Mouse (Mus musculus) left cerebral cortex, adult 8-10 months (tissue): ENCODE measurements around the gene Tmem202. TPM values are rescaled to one million over a fixed set of nuclear protein-coding genes. Genes with fewer than 3 reads are reported as not detected.

ENCODE experiments used
- DNase-seq, 2 experiments: peaks; one replicate each; pipeline ENCODE4 v3.0.0; 2022; ENCODE audit warnings: low spot score in 2 of 2
- total RNA-seq, 4 experiments: library from RNA; stranded (reverse); gene quantifications; 2 replicates each; pipeline ENCODE4 v1.2.4; 2022

Tmem202 gene
- 1 to 10 TPM; 2.5 to 4.5 (median 4.0) TPM for total RNA-seq

DNA sequence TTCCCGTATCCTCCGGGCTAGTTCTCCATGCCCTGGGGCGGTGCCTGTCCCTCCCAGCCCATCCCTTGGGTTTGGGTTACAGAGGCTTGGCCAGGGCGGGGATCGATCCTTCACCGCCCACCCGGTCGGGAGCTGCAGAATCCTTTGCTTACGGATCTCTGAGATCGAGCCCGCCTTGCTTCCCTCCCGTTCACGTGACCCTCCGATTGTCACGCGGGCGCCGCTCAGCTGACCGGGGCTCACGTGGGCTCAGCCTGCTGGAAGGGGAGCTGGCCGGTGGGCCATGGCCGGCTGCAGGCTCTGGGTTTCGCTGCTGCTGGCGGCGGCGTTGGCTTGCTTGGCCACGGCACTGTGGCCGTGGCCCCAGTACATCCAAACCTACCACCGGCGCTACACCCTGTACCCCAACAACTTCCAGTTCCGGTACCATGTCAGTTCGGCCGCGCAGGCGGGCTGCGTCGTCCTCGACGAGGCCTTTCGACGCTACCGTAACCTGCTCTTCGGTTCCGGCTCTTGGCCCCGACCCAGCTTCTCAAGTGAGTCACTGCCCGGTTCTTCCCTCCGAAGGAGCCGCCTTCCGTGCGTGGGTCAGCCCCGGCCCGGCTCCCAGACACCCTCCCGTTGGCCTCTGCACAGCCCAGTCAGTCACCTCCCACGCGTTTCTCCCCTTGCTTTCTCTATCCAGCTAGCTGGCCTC is at the start of gene Tmem202, which contains the start of gene Hexa:
Tmem202 (minus strand) TSS at position 407 of the 697 bp plus-strand sequence.
Hexa (plus strand) TSS at position 100 of the 697 bp plus-strand sequence.
- DNase-seq = peak; percentile 62 to 72

- peak in 1 of 2 experiments; percentile 92 for DNase-seq
Measured at GRCm38 (mm10) chr9:59588710-59589671, 49.3 kb upstream of the Tmem202 start.

DNA sequence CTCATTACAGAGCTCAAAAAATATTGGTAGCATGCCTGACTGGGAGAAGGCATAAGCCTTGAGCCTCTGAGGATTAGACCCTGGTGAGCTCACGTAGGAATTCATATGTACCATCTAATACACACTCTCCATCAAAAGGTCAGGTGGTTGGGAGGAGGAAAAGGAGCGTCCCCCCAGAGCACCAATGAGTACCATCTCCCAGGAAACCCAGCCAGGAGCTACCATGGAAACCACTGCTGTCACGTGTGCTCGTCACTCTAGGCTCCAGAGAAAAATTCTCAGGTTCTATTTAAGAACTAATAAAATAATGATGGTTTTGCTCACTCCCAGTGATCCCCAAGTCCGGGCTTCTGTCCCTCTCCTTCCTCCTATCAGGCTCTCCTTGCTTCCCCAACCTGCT is 48.6 kb upstream of the Tmem202 start:
- peak in 1 of 2 experiments; percentile 41 for DNase-seq

GRCm38 (mm10) chr9:59584871-59585308 is 45.2 kb upstream of the Tmem202 start:
- peak in 1 of 2 experiments; percentile 67 for DNase-seq

GRCm38 (mm10) chr9:59578505-59578867 is 38.8 kb upstream of the Tmem202 start:
- DNase-seq = no peak

GRCm38 (mm10) chr9:59577844-59578504 is 38.3 kb upstream of the Tmem202 start, which contains the start of gene Celf6:
Celf6 (plus strand) TSS chr9:59577917.
- DNase-seq = peak; percentile 75 to 94

GRCm38 (mm10) chr9:59577401-59577800 is 37.8 kb upstream of the Tmem202 start:
- DNase-seq = no peak

DNA sequence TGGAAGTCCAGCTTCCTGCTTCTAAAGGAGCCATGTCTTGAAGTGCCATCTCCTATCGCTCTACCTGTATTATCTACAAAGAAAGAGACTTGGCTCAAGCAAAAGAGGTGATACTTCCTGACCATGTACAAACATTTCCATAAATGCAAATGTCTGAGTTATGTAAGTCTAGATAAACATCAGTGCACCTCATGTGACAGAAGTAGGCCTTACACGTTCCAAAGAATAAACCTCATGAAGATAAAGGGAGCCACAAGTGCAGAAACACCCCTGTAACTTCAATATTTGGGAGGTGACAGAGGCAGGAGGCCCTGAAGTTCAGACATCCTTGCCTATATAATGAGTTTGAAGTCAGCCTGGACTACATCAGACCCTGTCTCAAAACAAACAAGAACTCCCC is 32.2 kb upstream of the Tmem202 start:
- no peak for DNase-seq

GRCm38 (mm10) chr9:59567111-59567510 is 27.5 kb upstream of the Tmem202 start:
- DNase-seq = no peak

DNA sequence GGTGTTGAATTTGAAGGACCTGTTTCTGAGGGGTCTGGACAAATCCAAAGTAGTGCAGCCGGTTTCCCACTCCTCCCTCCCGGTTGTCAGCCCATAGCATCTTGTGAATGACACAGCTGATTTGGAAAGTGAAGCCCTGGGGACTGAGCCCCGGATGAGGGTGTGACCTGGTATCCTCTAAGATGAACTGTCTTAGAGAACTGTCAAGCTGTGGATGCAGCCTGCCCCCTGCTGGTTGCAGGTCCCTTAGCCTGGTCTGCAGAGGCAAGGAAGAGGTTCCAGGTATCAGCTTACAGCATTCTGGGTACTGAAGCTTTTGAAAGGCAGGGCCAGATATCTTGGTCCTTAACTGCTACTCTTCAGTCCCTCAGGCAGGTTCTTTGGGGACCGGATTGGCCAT is 26.0 kb upstream of the Tmem202 start:
- no peak for DNase-seq

GRCm38 (mm10) chr9:59553719-59554118 is 14.1 kb upstream of the Tmem202 start:
- DNase-seq = no peak

DNA sequence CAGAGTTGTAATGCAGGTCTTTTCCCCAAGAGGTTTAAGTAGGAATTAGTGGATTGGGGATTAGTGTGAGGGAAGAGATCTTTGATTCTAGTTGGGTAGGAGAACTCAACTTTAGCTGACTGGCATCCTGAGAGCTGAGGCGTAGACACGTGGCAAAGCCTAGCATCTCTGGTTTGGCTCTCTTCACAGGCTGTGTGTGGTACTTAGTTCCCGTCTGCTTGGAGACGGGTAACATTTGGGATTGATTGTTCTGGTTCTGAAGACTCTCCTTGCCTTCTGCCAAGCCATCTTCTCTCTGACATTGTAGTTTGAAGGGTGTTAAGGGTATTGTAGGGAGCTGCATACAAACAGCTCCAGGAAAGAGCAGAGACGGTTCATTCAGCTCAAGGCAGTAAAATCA is 13.0 kb upstream of the Tmem202 start:
- DNase-seq = no peak

GRCm38 (mm10) chr9:59551620-59552031 is 12.0 kb upstream of the Tmem202 start:
- peak; percentile 32 to 86 for DNase-seq

DNA sequence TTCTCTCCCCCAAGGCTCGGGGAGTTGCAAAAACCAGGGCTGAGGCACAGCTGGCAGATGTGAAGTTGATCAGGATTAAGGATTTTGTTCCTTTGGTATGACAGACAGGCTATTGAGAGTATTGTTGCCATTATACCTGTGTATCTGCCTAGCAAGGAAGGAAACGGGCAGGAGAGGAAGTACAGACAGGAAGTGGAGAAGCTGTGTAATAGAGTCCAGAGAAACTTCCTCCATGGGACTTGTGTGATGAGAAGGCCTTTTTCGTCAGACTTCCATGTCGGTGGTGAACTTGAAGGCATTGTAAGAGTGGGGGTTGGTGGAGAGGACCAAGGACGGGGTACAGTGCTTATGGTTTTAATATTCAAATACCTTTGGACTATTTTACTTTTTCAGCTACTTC is 11.4 kb upstream of the Tmem202 start:
- no peak for DNase-seq

GRCm38 (mm10) chr9:59550077-59550476 is 10.4 kb upstream of the Tmem202 start:
- DNase-seq = no peak

DNA sequence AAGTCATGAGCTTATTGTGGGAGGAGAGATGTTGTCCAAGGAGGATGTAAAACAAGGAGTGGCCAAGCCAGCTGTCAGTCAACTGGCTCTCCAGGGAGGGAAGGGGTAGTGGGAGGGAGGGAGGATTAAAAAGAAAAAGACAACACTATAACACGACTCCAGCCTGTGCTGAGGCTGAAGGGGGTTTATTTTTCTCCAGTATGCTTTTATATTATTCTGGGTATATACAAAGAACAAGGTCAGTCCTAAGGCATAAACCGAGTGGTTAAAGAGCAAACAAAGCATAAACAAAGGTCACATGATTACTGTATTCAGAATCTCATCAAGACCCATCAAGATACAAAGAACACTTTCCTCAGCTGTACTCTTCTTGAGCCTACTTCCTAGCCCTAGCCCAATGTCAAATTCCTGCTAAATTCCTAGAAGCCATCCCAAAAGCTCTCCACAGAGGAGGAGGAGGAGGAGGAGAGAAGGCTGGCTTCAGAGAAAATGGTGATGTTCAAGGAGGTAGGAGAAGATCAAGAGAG is 9.4 kb upstream of the Tmem202 start:
- no peak for DNase-seq

DNA sequence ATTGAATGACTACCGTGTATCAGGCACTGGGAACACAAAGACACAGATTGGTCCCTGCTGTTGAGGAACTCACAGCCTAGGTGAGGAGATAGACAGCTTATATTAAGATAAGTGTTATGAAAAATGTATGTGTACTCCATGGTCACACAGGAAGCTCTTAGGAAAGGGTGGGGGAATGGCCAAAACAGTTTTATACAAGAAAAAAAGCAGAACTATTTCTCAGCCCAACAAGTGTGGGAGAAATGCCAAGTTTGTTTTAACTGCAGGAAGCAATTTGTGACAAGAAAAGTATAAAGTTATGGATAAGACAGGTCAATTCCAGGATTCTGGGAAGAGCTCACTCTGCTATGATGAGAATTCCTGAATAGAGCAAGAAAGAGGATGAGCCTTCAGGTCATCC is 8.2 kb upstream of the Tmem202 start:
- DNase-seq = no peak

DNA sequence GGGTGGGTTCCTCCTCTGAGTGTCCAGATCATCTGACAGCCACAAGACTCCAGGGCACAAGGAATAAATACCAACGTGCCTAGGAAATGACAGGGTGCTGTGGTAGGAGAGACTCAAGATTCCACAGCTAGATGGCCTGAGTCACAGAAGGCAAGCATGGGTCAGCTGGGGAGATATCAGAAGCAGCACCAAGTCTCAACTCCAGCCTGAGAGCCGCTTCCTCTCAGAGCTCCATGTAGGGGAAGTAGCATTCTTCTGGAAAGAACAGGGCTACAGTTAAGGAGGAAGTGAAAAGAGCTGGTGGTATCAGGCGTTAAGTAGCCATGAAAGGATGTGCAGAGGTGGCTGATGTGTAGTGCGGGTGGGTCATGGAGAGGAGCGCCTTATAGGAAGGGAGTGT is 5.1 kb upstream of the Tmem202 start:
- no peak for DNase-seq

DNA sequence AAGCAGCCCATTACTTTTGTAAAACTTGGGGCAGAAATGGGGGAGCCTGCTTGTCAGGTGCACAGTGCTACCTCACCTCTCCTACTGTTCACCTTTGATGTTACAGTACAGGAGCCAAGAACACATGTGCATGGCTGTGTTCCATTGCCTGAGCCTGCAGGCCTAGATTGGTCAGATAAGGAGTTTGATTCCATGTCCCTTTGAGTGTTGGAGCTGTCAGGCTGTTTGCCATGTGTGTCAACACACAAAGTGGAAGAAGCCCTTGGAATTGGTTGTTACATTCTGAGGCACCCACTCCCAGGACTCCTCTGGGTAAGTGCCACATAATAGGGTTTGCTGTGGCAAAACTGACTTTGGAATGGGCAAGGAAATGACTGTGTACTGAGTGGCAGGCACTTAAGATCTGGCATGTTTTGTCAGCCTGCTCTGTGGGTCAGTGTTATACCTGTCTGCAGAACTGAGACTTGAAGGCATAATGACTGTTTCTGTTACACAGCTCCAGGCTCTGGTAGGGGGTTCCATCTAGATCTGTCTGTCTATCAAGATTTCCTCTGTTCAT is 3.2 kb upstream of the Tmem202 start:
- DNase-seq = no peak

GRCm38 (mm10) chr9:59541617-59542016 is 2.0 kb upstream of the Tmem202 start:
- DNase-seq = no peak

DNA sequence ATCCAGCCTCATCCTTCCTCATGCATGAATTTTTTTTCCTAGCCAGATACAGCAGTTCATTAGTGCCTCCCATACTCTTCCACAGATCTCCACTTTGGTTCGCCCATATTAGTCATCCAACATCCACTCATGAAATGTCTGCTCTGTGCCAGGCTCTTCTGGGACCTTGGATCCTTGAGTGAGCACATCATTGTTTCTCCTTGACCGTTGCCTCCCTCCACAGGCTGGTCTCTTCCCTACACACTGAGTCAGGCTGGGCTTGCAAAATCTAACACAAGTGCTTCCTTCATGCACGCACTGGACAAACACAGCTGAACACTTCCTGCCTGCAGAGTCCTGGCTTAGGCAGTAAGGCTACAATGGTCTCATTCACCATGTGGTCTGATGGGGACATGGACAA is 2.0 kb downstream of the Tmem202 start:
- DNase-seq = no peak
